Mouse (Mus musculus) CD4-positive helper T cell, adult 2 months (primary cell): ENCODE results near the gene Cntnap5c.
"Not testable (repeated sequence)": the region's sequence is repeated elsewhere in the genome, so short reads cannot be mapped to it uniquely, and the experiment has no call there.

Experiments
- DNase-seq: peaks from one replicate; pipeline ENCODE4 v3.0.0-alpha.2; 2012; ENCODE audit warnings: low read depth, missing footprints, low spot score

The Cntnap5c gene

GRCm38 (mm10) chr17:57768622-57769610 lies at the start of gene Cntnap5c:
Gene Cntnap5c, plus strand, starts transcription at chr17:57769570.
- no peak for DNase-seq

GRCm38 (mm10) chr17:57742119-57742518 lies 27.3 kb upstream of the Cntnap5c start, which contains the start of gene Gm21834:
Gene Gm21834, minus strand, starts transcription at chr17:57742219.
- DNase-seq: no peak

- no peak for DNase-seq
Measured at GRCm38 (mm10) chr17:57758033-57758432, 11.3 kb upstream of the Cntnap5c start.

GRCm38 (mm10) chr17:57767306-57767705 lies 2.1 kb upstream of the Cntnap5c start:
- no peak for DNase-seq

- no peak for DNase-seq
Measured at GRCm38 (mm10) chr17:57770904-57771303, 1.5 kb downstream of the Cntnap5c start.

- no peak for DNase-seq
Measured at GRCm38 (mm10) chr17:57788161-57788799, 18.9 kb downstream of the Cntnap5c start.

GRCm38 (mm10) chr17:57795408-57795807 lies 26.0 kb downstream of the Cntnap5c start:
- DNase-seq: no peak

GRCm38 (mm10) chr17:57796668-57797311 lies 27.4 kb downstream of the Cntnap5c start:
- DNase-seq: no peak

- no peak for DNase-seq
Measured at GRCm38 (mm10) chr17:57799414-57799985, 30.1 kb downstream of the Cntnap5c start.

- DNase-seq: no peak
Measured at GRCm38 (mm10) chr17:57801180-57801579, 31.8 kb downstream of the Cntnap5c start.

- DNase-seq: no peak
Measured at GRCm38 (mm10) chr17:57837090-57837971, 68.0 kb downstream of the Cntnap5c start.

GRCm38 (mm10) chr17:57855811-57856210 lies 86.4 kb downstream of the Cntnap5c start:
- DNase-seq: not testable (repeated sequence)

- DNase-seq: no peak
Measured at GRCm38 (mm10) chr17:57865996-57866395, 96.6 kb downstream of the Cntnap5c start.

GRCm38 (mm10) chr17:57887742-57888389 lies 118.5 kb downstream of the Cntnap5c start:
- no peak for DNase-seq

- DNase-seq: no peak
Measured at GRCm38 (mm10) chr17:57911770-57912293, 142.5 kb downstream of the Cntnap5c start.

GRCm38 (mm10) chr17:57984230-57984629 lies 214.9 kb downstream of the Cntnap5c start:
- no peak for DNase-seq

- DNase-seq: no peak
Measured at GRCm38 (mm10) chr17:57988420-57988819, 219.1 kb downstream of the Cntnap5c start.

- no peak for DNase-seq
Measured at GRCm38 (mm10) chr17:57996461-57996860, 227.1 kb downstream of the Cntnap5c start.

GRCm38 (mm10) chr17:57999080-57999479 lies 229.7 kb downstream of the Cntnap5c start:
- no peak for DNase-seq

- no peak for DNase-seq
Measured at GRCm38 (mm10) chr17:58002845-58003244, 233.5 kb downstream of the Cntnap5c start.
